Mouse (Mus musculus) embryonic facial prominence, embryonic 13.5 days (tissue): Measurements from ENCODE around the gene Chmp2a. TPM values are rescaled to one million over a fixed set of nuclear protein-coding genes. Genes with fewer than 3 reads are reported as not detected.

ENCODE experiments used
- ATAC-seq: fragments of 200-750 bp; cut with Nextera tagmentation; 2 replicates; pipeline ENCODE4 v1.8.0; 2017; ENCODE audit warnings: low read depth; ENCODE audit not compliant: insufficient number of reproducible peaks, insufficient read depth, low FRiP score, low TSS enrichment
- H3K27ac ChIP-seq: fragments of 300-500 bp; sonication (generic); 2 replicates; pipeline ENCODE4 v1.5.1; 2015; ENCODE audit warnings: moderate library complexity, mild to moderate bottlenecking, inconsistent platforms
- H3K27me3 ChIP-seq: fragments of 300-500 bp; sonication (generic); 2 replicates; pipeline ENCODE4 v1.6.1; 2015; ENCODE audit warnings: mild to moderate bottlenecking, inconsistent platforms
- H3K36me3 ChIP-seq: fragments of 300-500 bp; sonication (generic); 2 replicates; pipeline ENCODE4 v1.6.1; 2015; ENCODE audit warnings: mild to moderate bottlenecking, inconsistent platforms
- H3K4me1 ChIP-seq: fragments of 300-500 bp; sonication (generic); 2 replicates; pipeline ENCODE4 v1.6.1; 2015; ENCODE audit warnings: inconsistent platforms
- H3K4me2 ChIP-seq: fragments of 300-500 bp; sonication (generic); 2 replicates; pipeline ENCODE4 v1.6.1; 2015; ENCODE audit warnings: moderate library complexity, mild to moderate bottlenecking, inconsistent platforms
- H3K4me3 ChIP-seq: fragments of 300-500 bp; sonication (generic); 2 replicates; pipeline ENCODE4 v1.5.1; 2015; ENCODE audit warnings: mild to moderate bottlenecking, inconsistent platforms
- H3K9ac ChIP-seq: fragments of 300-500 bp; sonication (generic); 2 replicates; pipeline ENCODE4 v1.6.1; 2015; ENCODE audit warnings: mild to moderate bottlenecking, inconsistent platforms
- H3K9me3 ChIP-seq: fragments of 300-500 bp; sonication (generic); 2 replicates; pipeline ENCODE4 v1.6.1; 2016; ENCODE audit warnings: inconsistent platforms
- WGBS: fragments of 180-500 bp; shearing (Covaris S2); methylation state at CpG from one replicate; pipeline ENCODE4 v1.1.7; 2015; ENCODE audit warnings: mixed read lengths; 5-methylcytosine and 5-hydroxymethylcytosine counted together
- polyA plus RNA-seq: library from polyadenylated mRNA; unstranded; fragments of >200 nt; fragmentation: Nextera tagmentation; extraction: Ambion mirVana; gene quantifications from 2 replicates; pipeline ENCODE4 v1.2.1, GENCODE M21; 2015

Chmp2a gene
- polyA plus RNA-seq, 1 experiment from 2014 or later = 137 TPM

DNA sequence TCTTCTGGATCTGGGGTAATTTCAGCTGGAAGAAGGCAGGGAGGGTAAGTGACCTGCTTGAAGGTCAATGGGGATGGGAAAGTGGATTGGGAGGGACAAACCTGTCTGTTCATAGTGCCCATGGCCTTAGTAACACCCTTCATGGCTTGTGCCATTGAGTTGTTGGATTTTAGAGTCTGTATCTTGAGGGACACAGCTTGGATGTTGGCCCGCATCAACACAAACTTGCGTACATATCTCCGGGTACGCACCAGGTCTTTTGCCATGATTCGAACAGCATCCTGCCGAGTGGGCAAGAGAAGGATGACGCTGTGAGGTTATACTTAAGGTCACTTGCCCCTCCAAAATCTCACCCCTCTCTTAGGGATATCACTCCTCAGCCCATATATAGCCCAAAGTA, 2.1 kb downstream of the Chmp2a start:
- Histone ChIP-seq H3K4me3 (no peak overlapping the region), H3K9ac (0 out of 2 replicates have a peak overlapping the region, but pooled peaks have one; percentile 0), H3K27me3 (no peaks in the 10 kb centered on the region), H3K27ac (peak overlapping the region; percentile 5; the same call in 1 of the 2 replicates), H3K36me3 (peaks cover 78% of the 10 kb centered on the region), H3K9me3 (no peaks in the 10 kb centered on the region), H3K4me1 (peaks cover 40% of the 10 kb centered on the region), H3K4me2 (no peak overlapping the region)
- ATAC-seq = no peak
- WGBS = 91% methylated on average over 7 of the region's 7 CpGs

DNA sequence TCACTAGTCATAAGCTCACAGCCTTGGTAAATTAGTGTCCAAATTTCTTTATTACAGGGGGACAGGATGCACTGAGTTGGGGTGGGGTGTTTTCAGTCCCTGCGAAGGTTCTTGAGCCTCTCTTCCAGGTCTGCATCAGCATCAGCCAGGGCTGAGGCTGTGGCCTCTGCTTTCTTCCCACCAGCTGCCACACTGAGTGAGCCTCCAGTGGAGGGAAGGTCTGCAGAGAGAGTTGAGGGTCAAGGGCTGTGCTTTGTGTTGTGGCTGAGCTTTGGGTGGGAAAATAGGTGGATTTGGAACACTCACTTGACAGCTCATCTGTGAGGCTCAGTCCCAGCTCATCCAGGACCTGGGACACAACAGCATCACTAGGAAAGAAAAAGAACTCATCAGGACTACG, 2.6 kb downstream of the Chmp2a start:
- Histone ChIP-seq H3K9ac (peak overlapping the region; percentile 0; the same call in 1 of the 2 replicates), H3K9me3 (no peaks in the 10 kb centered on the region), H3K4me2 (no peak overlapping the region), H3K4me1 (peaks cover 43% of the 10 kb centered on the region), H3K27me3 (no peaks in the 10 kb centered on the region), H3K4me3 (no peak overlapping the region), H3K27ac (no peak overlapping the region; the same call in 1 of the 2 replicates), H3K36me3 (peaks cover 84% of the 10 kb centered on the region)
- 81% methylated on average over 2 of the region's 2 CpGs for WGBS
- no peak for ATAC-seq

DNA sequence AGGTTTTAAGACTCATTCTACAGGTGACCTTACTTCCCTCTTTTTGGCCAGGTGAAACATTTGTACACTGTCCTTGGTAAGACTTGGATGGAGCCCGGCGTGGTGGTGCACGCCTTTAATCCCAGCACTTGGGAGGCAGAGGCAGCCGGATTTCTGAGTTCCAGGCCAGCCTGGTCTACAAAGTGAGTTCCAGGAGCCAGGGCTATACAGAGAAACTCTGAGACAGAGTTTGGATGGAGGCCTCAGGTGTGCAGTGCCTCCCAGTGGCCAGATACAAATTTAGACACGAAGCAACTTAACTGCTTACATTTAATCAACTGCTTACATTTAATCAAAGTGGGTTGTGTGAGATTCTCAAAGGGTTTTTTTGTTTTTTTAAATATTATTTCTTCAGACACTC, 3.5 kb downstream of the Chmp2a start:
- Histone ChIP-seq H3K9ac (no peak overlapping the region), H3K27ac (no peak overlapping the region), H3K4me2 (no peak overlapping the region), H3K9me3 (no peaks in the 10 kb centered on the region), H3K4me3 (no peak overlapping the region), H3K27me3 (no peaks in the 10 kb centered on the region), H3K4me1 (peaks cover 43% of the 10 kb centered on the region), H3K36me3 (peaks cover 88% of the 10 kb centered on the region)
- ATAC-seq = no peak
- 75% methylated on average over 5 of the region's 5 CpGs for WGBS

DNA sequence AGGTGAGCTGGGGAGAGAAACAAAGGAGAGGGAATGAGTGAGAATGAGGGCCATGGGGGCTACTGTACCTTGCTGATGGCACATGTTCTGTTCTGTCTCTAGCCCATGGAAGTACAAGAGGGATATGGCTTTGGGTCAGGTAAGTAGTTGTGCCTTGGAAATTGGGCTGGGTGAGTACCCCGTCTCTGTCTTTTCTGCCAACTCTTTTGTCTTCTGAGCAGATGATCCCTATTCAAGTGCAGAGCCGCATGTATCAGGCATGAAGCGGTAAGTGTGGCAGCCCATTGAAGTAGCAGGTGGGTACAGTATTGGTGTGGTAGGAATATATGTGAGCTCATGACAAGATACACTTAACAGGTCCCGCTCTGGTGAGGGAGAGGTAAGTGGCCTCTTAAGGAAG, 5.6 kb downstream of the Chmp2a start:
- no peaks in the 10 kb centered on the region for H3K9me3 ChIP-seq
- H3K4me1 ChIP-seq = peaks cover 36% of the 10 kb centered on the region
- no peak overlapping the region for H3K4me2 ChIP-seq
- no peak overlapping the region for H3K4me3 ChIP-seq
- no peaks in the 10 kb centered on the region for H3K27me3 ChIP-seq
- peak overlapping the region; percentile 11; the same call in 1 of the 2 replicates for H3K27ac ChIP-seq
- 95% methylated on average over 4 of the region's 4 CpGs for WGBS
- H3K36me3 ChIP-seq = peaks cover 85% of the 10 kb centered on the region
- no peak for ATAC-seq
- H3K9ac ChIP-seq = 0 out of 2 replicates have a peak overlapping the region, but pooled peaks have one; percentile 32

DNA sequence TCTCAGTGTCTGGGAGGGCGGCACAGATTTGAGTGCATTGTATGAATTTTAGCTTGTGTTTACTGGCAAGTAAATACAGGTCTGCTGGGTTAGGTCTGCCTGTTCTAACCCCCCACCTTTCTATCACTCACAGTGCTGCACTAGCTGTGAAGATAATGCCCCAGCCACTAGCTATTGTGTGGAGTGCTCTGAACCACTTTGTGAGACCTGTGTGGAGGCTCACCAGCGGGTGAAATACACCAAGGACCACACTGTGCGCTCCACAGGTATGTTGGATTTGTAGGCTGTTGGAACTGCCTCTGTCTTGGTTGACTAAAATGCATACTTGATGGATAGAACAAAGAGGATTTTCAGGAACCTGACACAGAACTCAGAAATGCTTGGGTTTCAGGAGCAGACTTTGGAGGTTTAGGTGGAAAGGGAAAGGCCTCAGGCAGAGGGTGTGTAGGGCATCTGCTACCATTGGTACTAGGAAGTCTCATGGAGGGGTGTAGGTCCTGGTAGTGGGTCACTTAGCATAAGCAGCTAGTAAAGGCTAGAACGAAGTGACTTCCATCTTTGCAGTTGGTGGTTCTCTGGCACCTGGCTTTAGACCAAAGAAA, 9.0 kb downstream of the Chmp2a start:
- H3K9me3 ChIP-seq = no peaks in the 10 kb centered on the region

DNA sequence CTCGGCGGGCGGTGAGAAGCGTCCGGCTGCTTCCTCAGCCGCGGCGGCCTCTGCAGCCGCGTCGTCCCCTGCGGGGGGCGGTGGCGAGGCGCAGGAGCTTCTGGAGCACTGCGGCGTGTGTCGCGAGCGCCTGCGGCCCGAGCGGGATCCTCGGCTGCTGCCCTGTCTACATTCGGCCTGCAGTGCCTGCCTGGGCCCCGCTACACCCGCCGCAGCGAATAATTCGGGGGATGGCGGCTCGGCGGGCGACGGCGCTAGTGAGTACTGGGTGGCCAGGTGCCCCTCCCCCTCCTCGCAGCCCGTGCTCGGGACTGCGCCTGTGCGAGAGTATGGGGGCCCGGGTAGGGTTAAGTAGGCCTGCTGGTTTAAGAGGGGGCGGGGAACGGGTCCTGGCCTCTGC, 9.8 kb downstream of the Chmp2a start:
- under 1% methylated on average over 44 of the region's 44 CpGs for WGBS
- peak overlapping the region; percentile 98 for H3K4me2 ChIP-seq

More for the DNA sequence above, 9.0 kb downstream of the Chmp2a start:
- Histone ChIP-seq H3K36me3 (peaks cover 55% of the 10 kb centered on the region), H3K27me3 (no peaks in the 10 kb centered on the region), H3K9ac (peak overlapping the region; percentile 99), H3K27ac (peak overlapping the region; percentile 100), H3K4me3 (peak overlapping the region; percentile 92), H3K4me1 (peaks cover 28% of the 10 kb centered on the region), H3K4me2 (peak overlapping the region; percentile 98)
- 19% methylated on average over 4 of the region's 4 CpGs for WGBS
- ATAC-seq = no peak

DNA sequence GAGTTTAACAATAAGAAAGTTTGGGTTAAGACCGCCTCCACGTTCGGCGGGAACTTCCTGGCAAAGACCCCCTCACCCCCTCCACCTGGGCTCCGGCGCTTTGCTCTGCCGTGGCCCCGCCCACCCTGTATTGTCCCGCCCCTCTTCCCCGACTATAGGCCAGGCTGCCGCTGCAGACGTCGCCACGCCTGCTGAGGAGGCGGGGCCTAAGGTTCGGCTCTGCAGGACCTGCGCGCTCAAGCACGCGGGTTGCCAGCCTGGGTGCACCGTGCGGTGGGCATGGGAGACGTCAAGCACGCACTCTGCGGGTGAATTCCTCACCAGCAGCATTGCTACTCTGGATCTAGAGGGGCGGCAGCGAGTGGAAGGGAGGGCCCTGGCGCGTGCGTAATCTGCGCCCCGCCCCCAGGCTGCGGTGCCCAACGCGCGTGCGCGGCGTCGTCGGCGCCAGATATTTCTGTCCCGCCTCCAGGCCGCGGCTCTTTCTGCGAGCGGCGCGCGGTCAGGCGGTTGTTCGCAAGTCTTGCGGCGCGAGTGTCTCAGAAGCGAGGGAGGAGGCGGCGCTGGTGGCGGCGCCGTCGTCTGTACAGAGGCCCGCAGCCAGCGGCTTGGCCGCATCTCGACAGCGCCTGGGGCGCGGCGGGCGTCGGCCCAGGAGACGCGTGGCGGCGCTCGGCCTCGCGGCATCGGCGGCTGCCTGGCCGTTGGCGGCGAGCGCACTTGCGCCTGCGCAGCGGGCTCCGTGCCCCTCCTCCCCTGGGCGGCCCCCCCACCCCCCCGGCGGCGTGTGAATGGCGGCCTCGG, 10.5 kb downstream of the Chmp2a start:
- peak; percentile 89 for ATAC-seq
- no peaks in the 10 kb centered on the region for H3K27me3 ChIP-seq
- H3K9me3 ChIP-seq = no peaks in the 10 kb centered on the region
- peaks cover 28% of the 10 kb centered on the region for H3K4me1 ChIP-seq
- H3K9ac ChIP-seq = peak overlapping the region; percentile 99
- peak overlapping the region; percentile 100 for H3K27ac ChIP-seq
- under 1% methylated on average over 79 of the region's 95 CpGs for WGBS
- peaks cover 40% of the 10 kb centered on the region for H3K36me3 ChIP-seq
- H3K4me3 ChIP-seq = peak overlapping the region; percentile 92
- H3K4me2 ChIP-seq = peak overlapping the region; percentile 98

More for the DNA sequence above, 9.8 kb downstream of the Chmp2a start:
- peak overlapping the region; percentile 99 for H3K9ac ChIP-seq
- peak; percentile 40 for ATAC-seq
- H3K4me1 ChIP-seq = peaks cover 28% of the 10 kb centered on the region
- peak overlapping the region; percentile 100 for H3K27ac ChIP-seq
- H3K9me3 ChIP-seq = no peaks in the 10 kb centered on the region
- H3K4me3 ChIP-seq = peak overlapping the region; percentile 92
- H3K36me3 ChIP-seq = peaks cover 47% of the 10 kb centered on the region
- no peaks in the 10 kb centered on the region for H3K27me3 ChIP-seq

DNA sequence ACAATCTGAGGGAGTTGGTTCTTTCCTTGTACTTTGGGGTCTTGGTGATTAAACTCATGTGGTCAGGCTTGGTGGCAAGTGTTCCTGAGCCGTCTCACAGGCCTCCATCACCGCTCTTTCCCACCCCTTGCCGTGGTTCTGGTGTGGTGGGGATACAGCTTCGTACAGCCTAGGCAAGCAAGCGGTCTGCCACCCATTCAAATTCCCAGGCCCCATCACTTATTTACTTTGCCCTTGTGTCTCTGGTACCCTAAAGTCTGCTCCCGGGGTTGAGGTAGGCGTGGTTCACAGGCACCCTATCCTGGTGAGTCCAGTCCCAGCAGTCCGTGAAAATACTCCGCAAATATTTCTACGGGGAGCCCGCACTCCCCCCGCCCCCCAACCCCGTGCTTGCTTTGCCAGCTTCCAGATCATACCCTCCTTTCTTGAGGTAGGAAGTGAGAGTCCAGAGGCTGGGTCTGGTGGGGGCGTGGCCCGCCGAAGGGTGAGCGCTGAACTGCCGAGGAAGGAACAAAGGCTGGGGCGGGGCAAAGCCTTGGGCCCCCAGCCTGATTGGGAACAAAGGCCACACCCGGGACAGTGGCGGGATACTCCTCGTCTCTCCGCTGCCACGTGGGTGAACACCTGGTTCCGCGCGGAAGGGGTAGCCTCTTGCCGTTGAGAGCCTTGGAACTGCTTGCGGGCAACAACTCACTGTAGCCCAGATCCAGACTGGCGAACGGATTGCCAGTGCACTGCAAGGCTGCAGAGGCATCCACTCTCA, 11.7 kb downstream of the Chmp2a start:
- 3% methylated on average over 31 of the region's 31 CpGs for WGBS
- H3K27me3 ChIP-seq = no peaks in the 10 kb centered on the region
- H3K36me3 ChIP-seq = peaks cover 28% of the 10 kb centered on the region
- ATAC-seq = peak; percentile 60
- peak overlapping the region; percentile 100 for H3K27ac ChIP-seq
- no peaks in the 10 kb centered on the region for H3K9me3 ChIP-seq
- H3K9ac ChIP-seq = peak overlapping the region; percentile 99
- peak overlapping the region; percentile 92 for H3K4me3 ChIP-seq
- H3K4me2 ChIP-seq = peak overlapping the region; percentile 98
- H3K4me1 ChIP-seq = peaks cover 28% of the 10 kb centered on the region

DNA sequence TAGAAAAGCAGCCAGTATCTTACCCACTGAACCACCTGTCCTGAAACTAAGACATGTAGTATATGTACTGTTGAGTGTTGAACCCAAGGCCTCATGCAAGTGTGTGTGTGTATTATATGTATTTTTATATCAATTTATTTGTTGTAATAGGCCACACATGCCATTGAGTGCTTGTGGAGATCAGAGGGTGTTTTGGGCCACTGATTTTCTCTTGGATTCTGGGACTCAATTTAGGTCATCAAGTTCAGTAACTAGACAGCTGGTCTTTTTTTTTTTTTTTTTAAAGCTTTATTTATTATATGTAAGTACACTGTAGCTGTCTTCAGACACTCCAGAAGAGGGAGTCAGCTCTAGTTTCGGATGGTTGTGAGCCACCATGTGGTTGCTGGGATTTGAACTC, 19.4 kb downstream of the Chmp2a start:
- no peaks in the 10 kb centered on the region for H3K27me3 ChIP-seq
- 79% methylated on average over 1 of the region's 1 CpGs for WGBS
- no peak for ATAC-seq
- peaks cover 6% of the 10 kb centered on the region for H3K4me1 ChIP-seq
- no peak overlapping the region for H3K4me3 ChIP-seq
- H3K9ac ChIP-seq = no peak overlapping the region
- H3K36me3 ChIP-seq = no peaks in the 10 kb centered on the region
- no peaks in the 10 kb centered on the region for H3K9me3 ChIP-seq
- no peak overlapping the region for H3K27ac ChIP-seq
- H3K4me2 ChIP-seq = no peak overlapping the region

DNA sequence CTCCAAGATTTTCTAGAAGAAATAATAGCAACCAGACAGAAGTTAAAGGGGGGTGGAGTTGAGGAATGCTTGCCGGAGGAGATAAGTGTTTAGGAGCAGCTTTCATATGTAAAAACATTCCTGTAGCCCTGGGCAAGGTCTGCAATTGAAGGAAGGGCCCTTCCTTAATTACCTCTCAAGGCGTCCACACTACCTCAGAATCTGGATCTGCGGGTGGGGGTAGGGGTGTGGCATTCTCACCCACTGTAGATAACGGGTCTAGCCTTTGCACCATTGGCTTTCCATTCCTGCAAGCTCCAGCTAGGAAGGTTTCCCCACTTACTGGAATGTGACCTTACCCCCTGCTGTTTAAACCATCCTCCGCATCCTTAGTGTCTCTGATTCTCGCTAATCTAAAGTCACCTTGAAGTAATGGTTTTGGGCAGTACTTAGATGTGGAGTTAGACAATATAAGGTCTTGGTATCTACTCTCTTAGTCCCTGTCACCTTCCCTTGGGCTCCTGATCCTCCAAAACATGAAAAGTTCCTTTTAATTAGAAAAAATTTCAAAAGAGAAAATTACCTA, 20.2 kb downstream of the Chmp2a start:
- H3K4me1 ChIP-seq = peaks cover 7% of the 10 kb centered on the region
- WGBS = 32% methylated on average over 6 of the region's 6 CpGs

DNA sequence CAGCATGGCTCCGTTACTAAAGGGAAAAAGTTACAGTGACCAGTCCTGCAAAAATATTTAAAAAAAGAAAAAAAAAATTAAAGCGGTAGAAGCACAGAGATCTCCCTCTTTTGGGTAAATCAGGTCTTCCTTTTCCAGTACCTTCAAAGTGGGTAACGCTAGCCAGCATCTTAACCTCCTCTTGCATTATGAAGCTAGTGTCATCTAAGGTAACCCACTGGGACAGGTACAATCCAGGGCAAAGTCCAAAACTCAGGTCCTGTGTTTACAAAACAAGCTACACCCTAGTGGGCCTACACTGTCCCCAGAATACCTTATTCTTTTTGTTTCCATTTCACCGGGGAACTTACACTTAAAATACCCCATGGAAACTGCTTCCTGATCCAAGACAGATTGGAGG, 20.9 kb downstream of the Chmp2a start:
- Histone ChIP-seq H3K36me3 (no peaks in the 10 kb centered on the region), H3K9me3 (no peaks in the 10 kb centered on the region), H3K4me2 (no peak overlapping the region), H3K4me3 (no peak overlapping the region), H3K27ac (no peak overlapping the region), H3K9ac (no peak overlapping the region), H3K27me3 (no peaks in the 10 kb centered on the region), H3K4me1 (peaks cover 9% of the 10 kb centered on the region)
- ATAC-seq = no peak
- 53% methylated on average over 4 of the region's 4 CpGs for WGBS

More for the DNA sequence above, 20.2 kb downstream of the Chmp2a start:
- ATAC-seq = no peak
- H3K4me2 ChIP-seq = no peak overlapping the region
- no peak overlapping the region for H3K9ac ChIP-seq
- no peaks in the 10 kb centered on the region for H3K27me3 ChIP-seq
- H3K4me3 ChIP-seq = no peak overlapping the region
- H3K27ac ChIP-seq = no peak overlapping the region
- H3K9me3 ChIP-seq = no peaks in the 10 kb centered on the region
- H3K36me3 ChIP-seq = no peaks in the 10 kb centered on the region
